Mouse (Mus musculus) MEL (cell line): Measurements from ENCODE around the gene Qtrt1.

Experiments
- CHD1 ChIP-seq: IDR thresholded peaks from 2 replicates; pipeline ENCODE4 v1.6.1; 2012; ENCODE audit warnings: low read depth, mild to moderate bottlenecking, inconsistent platforms, low read length, improper control_type of control experiment
- CTCF ChIP-seq, 3 experiments: IDR thresholded peaks in 2 of 3; conservative IDR thresholded peaks in 1 of 3; 2 replicates each; pipeline ENCODE4 v1.5.1; 2011 to 2012; ENCODE audit warnings: low read length in 3 of 3, low read depth in 2 of 3, mild to moderate bottlenecking in 2 of 3, improper control_type of control experiment in 1 of 3, inconsistent platforms in 1 of 3, mixed read lengths in 1 of 3, moderate library complexity in 1 of 3; ENCODE audit not compliant: control insufficient read depth in 1 of 3, insufficient read depth in 1 of 3, poor library complexity in 1 of 3, severe bottlenecking in 1 of 3
- E2F4 ChIP-seq: IDR thresholded peaks from 2 replicates; pipeline ENCODE4 v1.6.1; 2011; ENCODE audit warnings: low read depth, low read length, improper control_type of control experiment, borderline replicate concordance
- GATA1 ChIP-seq: IDR thresholded peaks from 2 replicates; pipeline ENCODE4 v1.6.1; 2011; ENCODE audit warnings: low read depth, low read length, improper control_type of control experiment
- MAZ ChIP-seq: IDR thresholded peaks from 2 replicates; pipeline ENCODE4 v1.6.1; 2012; ENCODE audit warnings: low read depth, mild to moderate bottlenecking, inconsistent platforms, low read length, improper control_type of control experiment
- NELFE ChIP-seq: IDR thresholded peaks from 2 replicates; pipeline ENCODE4 v1.6.1; 2011; ENCODE audit warnings: low read depth, low read length, improper control_type of control experiment
- POLR2A ChIP-seq, 2 experiments: IDR thresholded peaks; 2 replicates each; pipeline ENCODE4 v1.6.1; 2011 to 2012; ENCODE audit warnings: low read length in 2 of 2, mild to moderate bottlenecking in 2 of 2, control low read depth in 1 of 2, improper control_type of control experiment in 1 of 2, low read depth in 1 of 2, moderate library complexity in 1 of 2; ENCODE audit not compliant: control insufficient read depth in 1 of 2, insufficient read depth in 1 of 2, poor library complexity in 1 of 2
- POLR2AphosphoS2 ChIP-seq: IDR thresholded peaks from 2 replicates; pipeline ENCODE4 v1.6.1; 2011; ENCODE audit warnings: low read length, improper control_type of control experiment
- POLR2AphosphoS5 ChIP-seq: IDR thresholded peaks from 2 replicates; pipeline ENCODE4 v1.6.1; 2012; ENCODE audit warnings: low read depth, borderline replicate concordance, mild to moderate bottlenecking, inconsistent platforms, low read length, moderate library complexity, mixed read lengths
- SMC3 ChIP-seq: IDR thresholded peaks from 2 replicates; pipeline ENCODE4 v1.6.1; 2011; ENCODE audit warnings: low read depth, low read length, improper control_type of control experiment
- TBP ChIP-seq: IDR thresholded peaks from 2 replicates; pipeline ENCODE4 v1.8.0; 2011; ENCODE audit warnings: low read depth, low read length, improper control_type of control experiment
- UBTF ChIP-seq: IDR thresholded peaks from 2 replicates; pipeline ENCODE4 v1.6.1; 2012; ENCODE audit warnings: low read depth, mild to moderate bottlenecking, inconsistent platforms, low read length, improper control_type of control experiment, moderate library complexity, borderline replicate concordance; ENCODE audit not compliant: insufficient read depth
- USF2 ChIP-seq, 2 experiments: IDR thresholded peaks; 2 replicates each; pipeline ENCODE4 v1.6.1; 2011 to 2012; ENCODE audit warnings: improper control_type of control experiment in 2 of 2, low read length in 2 of 2, borderline replicate concordance in 1 of 2, inconsistent platforms in 1 of 2, low read depth in 1 of 2, mild to moderate bottlenecking in 1 of 2; ENCODE audit not compliant: insufficient read depth in 1 of 2
- ZNF384 ChIP-seq: IDR thresholded peaks from 2 replicates; pipeline ENCODE4 v1.6.1; 2012; ENCODE audit warnings: low read depth, mild to moderate bottlenecking, inconsistent platforms, low read length, improper control_type of control experiment

DNA sequence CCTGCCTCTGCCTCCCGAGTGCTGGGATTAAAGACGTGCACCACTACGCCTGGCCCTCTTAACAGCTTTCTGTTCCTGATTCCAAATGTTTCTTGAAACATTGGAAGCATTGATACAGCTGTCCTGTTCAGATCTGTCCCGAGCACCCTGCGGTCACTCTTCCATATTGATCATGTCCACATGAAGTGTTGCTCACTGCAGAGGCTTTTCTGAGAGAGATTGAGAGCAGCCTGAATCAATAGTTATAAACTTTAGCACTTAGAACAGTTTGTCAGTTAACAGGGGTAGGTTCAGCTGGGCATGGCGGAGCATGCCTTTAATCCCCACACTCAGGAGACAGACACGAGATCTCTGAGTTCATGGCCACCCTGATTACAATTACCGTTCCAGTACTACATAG, 32.2 kb downstream of the Qtrt1 start:
- TF ChIP-seq POLR2A (IDR thresholded peaks at IDR 0.05; ENCODE audit: control insufficient read depth in 1 of 2, insufficient read depth in 1 of 2, low read depth in 1 of 2, low read length in 2 of 2, poor library complexity in 1 of 2) = no peak
- TF ChIP-seq GATA1 = no peak
- TF ChIP-seq CTCF (IDR thresholded peaks at IDR 0.05 in 2 of 3, conservative IDR thresholded peaks at IDR 0.05 in 1 of 3; ENCODE audit: control insufficient read depth in 1 of 3, insufficient read depth in 1 of 3, low read depth in 2 of 3, low read length in 3 of 3, poor library complexity in 1 of 3, severe bottlenecking in 1 of 3) = no peak
- no peak for TF ChIP-seq POLR2AphosphoS2
- TF ChIP-seq UBTF = no peak
- TF ChIP-seq TBP = no peak
- TF ChIP-seq E2F4 = no peak
- TF ChIP-seq CHD1 = no peak
- TF ChIP-seq SMC3 = no peak
- no peak for TF ChIP-seq NELFE
- TF ChIP-seq ZNF384 = peak; percentile 5; the same call in 1 of the 2 replicates
- no peak for TF ChIP-seq USF2 (IDR thresholded peaks at IDR 0.05; ENCODE audit: borderline replicate concordance in 1 of 2, insufficient read depth in 1 of 2, low read depth in 1 of 2, low read length in 2 of 2)
- TF ChIP-seq MAZ = no peak
- TF ChIP-seq POLR2AphosphoS5 = no peak
